Mouse (Mus musculus) liver, adult 2 months (tissue): ENCODE data around the gene Glb1l.

Source experiments
- CTCF ChIP-seq: fragments of 200-500 bp; IDR thresholded peaks from 2 replicates; pipeline ENCODE4 v1.5.1; 2011; ENCODE audit warnings: low read depth, low read length, control low read depth
- POLR2A ChIP-seq: fragments of 200-500 bp; IDR thresholded peaks from 2 replicates; pipeline ENCODE4 v1.6.1; 2011; ENCODE audit warnings: low read length, control low read depth; ENCODE audit not compliant: insufficient read depth; ENCODE audit errors: extremely low read depth

GRCm38 (mm10) chr1:75159540-75160255, 50.9 kb downstream of the Glb1l start:
- TF ChIP-seq CTCF (no peak), POLR2A (no peak)
